9 mouse cellular contexts compared by ENCODE assay signal in the genomic region with DNA sequence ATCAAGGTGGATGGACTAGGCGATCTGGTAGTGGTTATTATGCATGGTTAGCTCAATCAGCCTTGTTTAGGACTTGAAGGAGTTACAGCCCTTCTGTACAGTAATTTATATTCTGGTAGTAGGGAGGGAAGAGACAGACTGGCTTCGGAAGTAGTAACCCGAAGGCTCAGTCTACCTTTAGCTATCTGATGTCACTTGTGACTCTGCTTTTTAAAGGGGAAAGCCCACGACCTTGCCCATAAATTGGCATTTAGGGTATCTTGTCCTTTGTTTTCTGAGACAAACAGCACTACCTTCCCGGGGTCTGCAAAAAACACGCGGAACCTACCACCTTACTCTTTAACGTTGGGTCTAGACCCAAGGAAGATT. TPM values are rescaled to one million over a fixed set of nuclear protein-coding genes. Genes with fewer than 3 reads are reported as not detected.
DNase-seq lines count a peak whose midpoint lies in the region; ATAC-seq and TF ChIP-seq lines count a peak whose summit lies in the region.
"Had no signal": no experiment of that assay in that cellular context is flagged by ENCODE, and none has a peak within 500 bp of the region (broad histone marks: within the 10 kb centered on the region; RNA-seq: fewer than 3 reads in every experiment).

No protein-coding gene starts in this region.

- peak overlapping the region; percentile 87 for H3K27ac ChIP-seq in kidney, adult 2 months (ENCODE audit: insufficient read depth, low read depth, low read length)
- H3K27ac ChIP-seq in hindbrain, embryonic 16.5 days (ENCODE audit: low read depth, low read length): peak overlapping the region; percentile 81; the same call in 1 of the 2 replicates
- peak overlapping the region; percentile 89 for H3K27ac ChIP-seq in midbrain, embryonic 15.5 days

- peak overlapping the region; percentile 74 for H3K9ac ChIP-seq in hindbrain, embryonic 16.5 days (ENCODE audit: low read depth, low read length)
- peak overlapping the region; percentile 92 for H3K9ac ChIP-seq in midbrain, embryonic 15.5 days

- no peak for TF ChIP-seq POLR2A in kidney, adult 2 months (IDR thresholded peaks at IDR 0.05; ENCODE audit: low read depth, low read length)
- TF ChIP-seq POLR2A in brain, embryonic 14.5 days (IDR thresholded peaks at IDR 0.05; ENCODE audit: borderline replicate concordance, extremely low read depth, insufficient read depth, insufficient read length, poor library complexity, severe bottlenecking): no peak

- TF ChIP-seq CTCF in kidney, adult 2 months (conservative IDR thresholded peaks at IDR 0.05; ENCODE audit: insufficient read depth, insufficient read length, low read depth, low read length): no peak
- no peak for TF ChIP-seq CTCF in brain, embryonic 14.5 days (IDR thresholded peaks at IDR 0.05; ENCODE audit: borderline replicate concordance, extremely low read depth, insufficient read depth, insufficient read length)

- H3K9me3 ChIP-seq in hindbrain, embryonic 16.5 days (ENCODE audit: control insufficient read depth, low read length): no peaks in the 10 kb centered on the region
- H3K9me3 ChIP-seq in midbrain, embryonic 15.5 days: no peaks in the 10 kb centered on the region

- peak overlapping the region; percentile 90 for H3K4me3 ChIP-seq in kidney, adult 2 months (ENCODE audit: insufficient read depth, low read depth, low read length)
- H3K4me3 ChIP-seq in hindbrain, embryonic 16.5 days (ENCODE audit: low read length): peak overlapping the region; percentile 54
- peak overlapping the region; percentile 94 for H3K4me3 ChIP-seq in midbrain, embryonic 15.5 days

- H3K27me3 ChIP-seq in kidney, adult 2 months (replicated peaks; ENCODE audit: control insufficient read depth, insufficient read depth, low read length): no peaks in the 10 kb centered on the region
- H3K27me3 ChIP-seq in hindbrain, embryonic 16.5 days (replicated peaks; ENCODE audit: control insufficient read depth, insufficient read depth, low read length): 0 out of 2 replicates have a peak, but pooled peaks cover 4% of the 10 kb centered on the region
- H3K27me3 ChIP-seq in midbrain, embryonic 15.5 days (replicated peaks): peaks cover 9% of the 10 kb centered on the region

- H3K4me1 ChIP-seq in kidney, adult 2 months (ENCODE audit: control insufficient read depth, insufficient read depth, low read length): peaks cover 18% of the 10 kb centered on the region
- H3K4me1 ChIP-seq in hindbrain, embryonic 16.5 days (ENCODE audit: control insufficient read depth, insufficient read depth, low read depth, low read length): peaks cover 24% of the 10 kb centered on the region
- H3K4me1 ChIP-seq in midbrain, embryonic 15.5 days: peaks cover 32% of the 10 kb centered on the region

- 2% methylated on average over 8 of the region's 8 CpGs for WGBS in kidney, adult 2 months
- WGBS in hindbrain, embryonic 16.5 days: 8% methylated on average over 8 of the region's 8 CpGs
- 4% methylated on average over 8 of the region's 8 CpGs for WGBS in midbrain, embryonic 15.5 days

- H3K36me3 ChIP-seq in kidney, adult 2 months (ENCODE audit: control insufficient read depth, insufficient read depth, low read length): no peaks in the 10 kb centered on the region
- peaks cover 11% of the 10 kb centered on the region for H3K36me3 ChIP-seq in hindbrain, embryonic 16.5 days (ENCODE audit: control insufficient read depth, insufficient read depth, low read length)
- H3K36me3 ChIP-seq in midbrain, embryonic 15.5 days (replicated peaks): peaks cover 13% of the 10 kb centered on the region; the same call in 1 of the 2 replicates

- peak overlapping the region; percentile 72 for H3K4me2 ChIP-seq in hindbrain, embryonic 16.5 days (ENCODE audit: low read length)
- H3K4me2 ChIP-seq in midbrain, embryonic 15.5 days: peak overlapping the region; percentile 86

- no peak for DNase-seq in kidney, adult 2 months
- no peak for DNase-seq in kidney, adult 9 months
- peak; percentile 3 for DNase-seq in brain, embryonic 14.5 days (ENCODE audit: low read depth)
- no peak for DNase-seq in layer of hippocampus, postnatal 14 days (ENCODE audit: low spot score in 2 of 2)
- DNase-seq in thymus, postnatal 25 days: no peak
- no peak for DNase-seq in kidney, postnatal 10 days

- no peak for ATAC-seq in hindbrain, embryonic 16.5 days
- ATAC-seq in midbrain, embryonic 15.5 days (replicated peaks): no peak

RNA-seq across cellular contexts. Expression of a gene that starts 0.7 kb away (rescaled TPM):
- 229 and 272 TPM in 2 replicates for polyA plus RNA-seq in kidney, adult 2 months (2012; rRNA removed)
- 132 and 164 TPM in 2 replicates for polyA plus RNA-seq in brain, embryonic 14.5 days (2012; rRNA removed)
- 122 and 124 TPM in 2 replicates for polyA plus RNA-seq in hindbrain, embryonic 16.5 days (2015; fragmentation: Nextera tagmentation; extraction: Ambion mirVana)
- 120 and 124 TPM in 2 replicates for polyA plus RNA-seq in midbrain, embryonic 15.5 days (2015; fragmentation: Nextera tagmentation; extraction: Ambion mirVana)
- total RNA-seq in layer of hippocampus, postnatal 14 days (2021): 10 to 100 TPM; 66.5 to 77.9 TPM

RNA-seq across cellular contexts. Expression of a gene that starts 1.0 kb away (rescaled TPM):
- polyA plus RNA-seq in kidney, adult 2 months (2012; rRNA removed): 16.4 and 17.4 TPM in 2 replicates
- 3.1 and 4.4 TPM in 2 replicates for polyA plus RNA-seq in brain, embryonic 14.5 days (2012; rRNA removed)
- 6.6 and 6.7 TPM in 2 replicates for polyA plus RNA-seq in hindbrain, embryonic 16.5 days (2015; fragmentation: Nextera tagmentation; extraction: Ambion mirVana)
- 6.5 and 7.2 TPM in 2 replicates for polyA plus RNA-seq in midbrain, embryonic 15.5 days (2015; fragmentation: Nextera tagmentation; extraction: Ambion mirVana)
- total RNA-seq in layer of hippocampus, postnatal 14 days (2021): 1 to 10 TPM; 5.1 to 6.0 TPM

RNA-seq across cellular contexts. Expression of a gene that starts 17.0 kb away (rescaled TPM):
- 449 and 451 TPM in 2 replicates for polyA plus RNA-seq in kidney, adult 2 months (2012; rRNA removed)
- polyA plus RNA-seq in brain, embryonic 14.5 days (2012; rRNA removed): 5.2 and 6.3 TPM in 2 replicates
- polyA plus RNA-seq in hindbrain, embryonic 16.5 days (2015; fragmentation: Nextera tagmentation; extraction: Ambion mirVana): 3.0 and 3.5 TPM in 2 replicates
- polyA plus RNA-seq in midbrain, embryonic 15.5 days (2015; fragmentation: Nextera tagmentation; extraction: Ambion mirVana): 2.7 TPM in 2 replicates
- total RNA-seq in layer of hippocampus, postnatal 14 days (2021): 1 to 10 TPM; 4.2 to 5.6 TPM

RNA-seq across cellular contexts. Expression of a gene that starts 18.0 kb away (rescaled TPM):
- polyA plus RNA-seq in kidney, adult 2 months (2012; rRNA removed): 16.2 and 16.3 TPM in 2 replicates
- polyA plus RNA-seq in brain, embryonic 14.5 days (2012; rRNA removed): 53.8 and 55.0 TPM in 2 replicates
- 12.1 and 12.8 TPM in 2 replicates for polyA plus RNA-seq in hindbrain, embryonic 16.5 days (2015; fragmentation: Nextera tagmentation; extraction: Ambion mirVana)
- polyA plus RNA-seq in midbrain, embryonic 15.5 days (2015; fragmentation: Nextera tagmentation; extraction: Ambion mirVana): 14.2 and 14.5 TPM in 2 replicates
- total RNA-seq in layer of hippocampus, postnatal 14 days (2021): 10 to 100 TPM; 32.0 to 33.2 TPM

RNA-seq across cellular contexts. Expression of a gene that starts 25.2 kb away (rescaled TPM):
- 1.7 and 2.1 TPM in 2 replicates for polyA plus RNA-seq in kidney, adult 2 months (2012; rRNA removed)
- 0.04 and 0.05 TPM in 2 replicates for polyA plus RNA-seq in brain, embryonic 14.5 days (2012; rRNA removed)
- polyA plus RNA-seq in hindbrain, embryonic 16.5 days (2015; fragmentation: Nextera tagmentation; extraction: Ambion mirVana): 0.08 TPM in 1 of 2 replicates, not detected in the other
- not detected in 2 replicates for polyA plus RNA-seq in midbrain, embryonic 15.5 days (2015; fragmentation: Nextera tagmentation; extraction: Ambion mirVana)
- total RNA-seq in layer of hippocampus, postnatal 14 days (2021): not detected
- total RNA-seq: hematopoietic stem cell, adult 5-6 weeks had no signal

Comparison
In these comparisons a context has a peak if more than half of its experiments do, and no peak if none do; other contexts are left out.
1. RNA of a gene that starts 17.0 kb away (polyA plus RNA-seq): 449 to 451 TPM in kidney, adult 2 months; 5.2 to 6.3 TPM in brain, embryonic 14.5 days, 3.0 to 3.5 TPM in hindbrain, embryonic 16.5 days and 2.7 TPM in midbrain, embryonic 15.5 days; every median in the first group is over 10 times any median in the second.
2. Peak in every context shown above with its lines, with median percentiles within 50 percentile points of each other: H3K27ac ChIP-seq and H3K4me3 ChIP-seq.